Mouse (Mus musculus) hindbrain, postnatal 0 days (tissue): ENCODE data around the gene Msto1. TPM values are rescaled to one million over a fixed set of nuclear protein-coding genes. Genes with fewer than 3 reads are reported as not detected.

Experiments used
- ATAC-seq: fragments of 200-750 bp; cut with Nextera tagmentation; 2 replicates; pipeline ENCODE4 v1.8.0; 2017; ENCODE audit warnings: mild to moderate bottlenecking, moderate TSS enrichment, moderate library complexity
- DNase-seq: peaks from one replicate; pipeline ENCODE4 v3.0.0-alpha.2; 2015; ENCODE audit warnings: low spot score
- H3K27ac ChIP-seq: fragments of 300-500 bp; sonication (generic); 2 replicates; pipeline ENCODE4 v1.5.1; 2014; ENCODE audit warnings: mild to moderate bottlenecking
- H3K27me3 ChIP-seq: fragments of 300-500 bp; sonication (generic); 2 replicates; pipeline ENCODE4 v1.6.1; 2014; ENCODE audit warnings: low read length, mixed read lengths; ENCODE audit not compliant: insufficient read depth
- H3K36me3 ChIP-seq: fragments of 300-500 bp; sonication (generic); 2 replicates; pipeline ENCODE4 v1.6.1; 2014; ENCODE audit warnings: low read length, mixed read lengths; ENCODE audit not compliant: insufficient read depth
- H3K4me1 ChIP-seq: fragments of 300-500 bp; sonication (generic); 2 replicates; pipeline ENCODE4 v1.6.1; 2014; ENCODE audit warnings: antibody characterized with exemption, low read length, mixed read lengths; ENCODE audit not compliant: insufficient read depth
- H3K4me2 ChIP-seq: fragments of 300-500 bp; sonication (generic); 2 replicates; pipeline ENCODE4 v1.6.1; 2014; ENCODE audit warnings: low read depth, mild to moderate bottlenecking, low read length, moderate library complexity, mixed read lengths
- H3K4me3 ChIP-seq: fragments of 300-500 bp; sonication (generic); 2 replicates; pipeline ENCODE4 v1.5.1; 2014; ENCODE audit warnings: low read length
- H3K9ac ChIP-seq: fragments of 300-500 bp; sonication (generic); replicated peaks from 2 replicates; pipeline ENCODE4 v1.6.1; 2014; ENCODE audit warnings: mild to moderate bottlenecking, low read length, moderate library complexity, mixed read lengths
- H3K9me3 ChIP-seq: fragments of 300-500 bp; sonication (generic); 2 replicates; pipeline ENCODE4 v1.6.1; 2016; ENCODE audit warnings: low read length, mixed read lengths
- CTCF ChIP-seq: IDR thresholded peaks from 2 replicates; pipeline ENCODE4 v1.5.1; 2016; ENCODE audit warnings: antibody characterized with exemption, control low read depth, low read depth
- WGBS: fragments of 180-500 bp; shearing (Covaris S2); extraction: QIAGEN DNeasy Blood & Tissue Kit; methylation state at CpG from one replicate; pipeline ENCODE4 v1.1.7; 2014; 5-methylcytosine and 5-hydroxymethylcytosine counted together
- polyA plus RNA-seq: library from polyadenylated mRNA; unstranded; fragments of >200 nt; fragmentation: Nextera tagmentation; extraction: Ambion mirVana; gene quantifications from 2 replicates; pipeline ENCODE4 v1.2.1, GENCODE M21; 2015
- total RNA-seq: library from RNA; depleted of rRNA; stranded (reverse); fragments of >200 nt; gene quantifications from 2 replicates; pipeline ENCODE4 v1.2.3, GENCODE M21; 2014; rRNA removed

The Msto1 gene
- total and polyA plus RNA-seq, 2 experiments from 2014 or later: 47.9 to 48.8 TPM

DNA sequence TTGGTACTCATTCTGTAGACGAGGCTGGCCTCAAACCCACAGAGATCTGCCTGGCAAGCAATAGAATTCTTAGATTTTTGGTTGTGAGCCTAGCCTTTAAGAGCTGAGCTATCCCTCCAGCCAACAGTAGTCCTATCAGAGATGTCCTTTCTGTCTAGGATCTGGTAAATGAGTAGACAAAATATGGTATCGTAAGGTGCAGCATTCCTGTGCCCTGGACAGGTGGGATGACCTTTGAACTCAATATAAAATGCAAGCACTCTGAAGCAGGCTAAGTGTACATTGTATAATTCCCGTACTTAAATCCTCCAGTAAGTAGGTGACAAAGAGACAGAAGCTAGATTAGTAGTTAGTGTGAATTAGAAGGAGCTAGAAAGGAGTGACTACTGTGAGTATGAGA lies 51.7 kb downstream of the Msto1 start:
- H3K27me3 ChIP-seq: no peaks in the 10 kb centered on the region
- H3K27ac ChIP-seq: no peak overlapping the region
- no peak overlapping the region for H3K9ac ChIP-seq
- no peaks in the 10 kb centered on the region for H3K4me1 ChIP-seq
- WGBS: 94% methylated on average over 3 of the region's 3 CpGs
- H3K4me3 ChIP-seq: no peak overlapping the region
- DNase-seq (no peak), ATAC-seq (no peak)
- no peak overlapping the region for H3K4me2 ChIP-seq
- peaks cover 57% of the 10 kb centered on the region for H3K36me3 ChIP-seq
- no peak for TF ChIP-seq CTCF
- H3K9me3 ChIP-seq: no peaks in the 10 kb centered on the region

DNA sequence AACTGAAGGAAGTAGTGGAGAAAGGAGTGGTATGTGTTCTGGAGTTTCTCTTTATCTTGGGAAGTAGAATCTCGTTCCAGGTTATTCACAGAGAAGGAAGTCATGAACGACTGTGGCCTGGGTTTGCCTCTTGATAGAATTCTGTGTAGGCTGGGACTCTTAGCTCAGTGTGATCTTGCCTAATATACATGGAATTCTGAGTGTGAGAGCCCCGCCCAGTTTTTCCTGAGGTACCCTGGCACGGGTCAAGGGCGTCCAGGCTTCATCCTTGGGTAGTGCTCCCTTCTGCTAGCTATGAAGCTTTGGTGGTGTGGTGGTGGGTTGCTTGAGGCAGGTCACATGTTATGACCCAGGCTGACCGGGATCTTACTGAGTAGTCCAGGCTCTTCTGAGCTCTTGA lies 58.0 kb downstream of the Msto1 start:
- Histone ChIP-seq H3K36me3 (peaks cover 53% of the 10 kb centered on the region), H3K9ac (no peak overlapping the region), H3K27me3 (no peaks in the 10 kb centered on the region), H3K4me3 (no peak overlapping the region), H3K27ac (no peak overlapping the region), H3K4me2 (no peak overlapping the region), H3K4me1 (no peaks in the 10 kb centered on the region), H3K9me3 (no peaks in the 10 kb centered on the region)
- 92% methylated on average over 6 of the region's 6 CpGs for WGBS
- DNase-seq (no peak), ATAC-seq (no peak)
- TF ChIP-seq CTCF: no peak

Other genes with a start within 250 kb of the Msto1 start
- gene Khdc4, start 228.2 kb downstream of the Msto1 start, total RNA-seq: 57.9 and 74.4 TPM in 2 replicates
- gene Khdc4, start 228.2 kb downstream of the Msto1 start, polyA plus RNA-seq: 66.1 and 70.7 TPM in 2 replicates
- 55.6 and 76.7 TPM in 2 replicates for gene Rit1, start 197.2 kb downstream of the Msto1 start, total RNA-seq
- 68.7 and 69.3 TPM in 2 replicates for gene Rit1, start 197.2 kb downstream of the Msto1 start, polyA plus RNA-seq
- 201 and 216 TPM in 2 replicates for gene Syt11, start 138.8 kb downstream of the Msto1 start, total RNA-seq
- gene Syt11, start 138.8 kb downstream of the Msto1 start, polyA plus RNA-seq: 265 and 273 TPM in 2 replicates
- 33.6 and 34.3 TPM in 2 replicates for gene Gon4l, start 78.8 kb downstream of the Msto1 start, total RNA-seq
- 7.6 and 8.4 TPM in 2 replicates for gene Gon4l, start 78.8 kb downstream of the Msto1 start, polyA plus RNA-seq
- 18.3 and 22.1 TPM in 2 replicates for gene Ash1l, start 36.6 kb upstream of the Msto1 start, total RNA-seq
- gene Ash1l, start 36.6 kb upstream of the Msto1 start, polyA plus RNA-seq: 14.4 and 16.1 TPM in 2 replicates
- gene Dap3, start 37.2 kb upstream of the Msto1 start, total RNA-seq: 53.6 and 69.7 TPM in 2 replicates
- gene Dap3, start 37.2 kb upstream of the Msto1 start, polyA plus RNA-seq: 117 and 118 TPM in 2 replicates
- gene Rusc1, start 179.3 kb upstream of the Msto1 start, total RNA-seq: 190 and 197 TPM in 2 replicates
- gene Rusc1, start 179.3 kb upstream of the Msto1 start, polyA plus RNA-seq: 86.0 and 95.6 TPM in 2 replicates
- gene Gm43738, start 187.1 kb upstream of the Msto1 start, total RNA-seq: not detected in 2 replicates
- gene Gm43738, start 187.1 kb upstream of the Msto1 start, polyA plus RNA-seq: not detected in 2 replicates
- gene Fdps, start 188.0 kb upstream of the Msto1 start, total RNA-seq: 340 and 366 TPM in 2 replicates
- 310 and 341 TPM in 2 replicates for gene Fdps, start 188.0 kb upstream of the Msto1 start, polyA plus RNA-seq
- gene Pklr, start 222.1 kb upstream of the Msto1 start, total RNA-seq: not detected in 2 replicates
- 0.10 and 0.21 TPM in 2 replicates for gene Pklr, start 222.1 kb upstream of the Msto1 start, polyA plus RNA-seq
- gene Hcn3, start 246.2 kb upstream of the Msto1 start, total RNA-seq: 83.8 and 85.7 TPM in 2 replicates
- 33.5 and 38.1 TPM in 2 replicates for gene Hcn3, start 246.2 kb upstream of the Msto1 start, polyA plus RNA-seq